Mouse (Mus musculus): ENCODE data around the gene Dnah1. TPM values are rescaled to one million over a fixed set of nuclear protein-coding genes. Genes with fewer than 3 reads are reported as not detected.

Dnah1 gene
- polyA plus RNA-seq, 2 experiments, result 5.6 to 12.1 TPM

DNA sequence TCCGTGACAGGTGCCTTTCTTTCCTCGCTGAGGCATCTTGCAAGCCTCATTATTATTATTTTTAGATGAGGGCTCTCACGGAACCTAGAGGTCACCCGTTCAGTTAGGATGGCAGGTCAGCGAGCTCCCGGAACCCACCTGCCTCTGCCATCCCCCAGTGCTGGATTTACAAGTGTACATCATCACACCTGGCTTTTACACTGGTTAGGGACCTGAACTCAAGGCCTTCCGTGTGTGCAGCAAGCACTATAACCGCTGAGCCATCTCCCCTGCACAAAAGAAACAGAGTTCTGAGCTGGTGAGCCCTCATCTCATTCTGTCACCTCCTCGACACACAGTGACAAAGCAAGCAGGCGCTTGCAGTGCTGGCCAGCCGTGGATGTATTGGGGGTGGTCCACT lies 2.5 kb downstream of the Dnah1 start:
- 83% methylated on average over 11 of the region's 11 CpGs for WGBS
- H3K27ac ChIP-seq (replicated peaks; ENCODE audit: low read depth, low read length), result no peak overlapping the region
- H3K4me1 ChIP-seq (ENCODE audit: control insufficient read depth, insufficient read depth, low read length), result no peaks in the 10 kb centered on the region
- TF ChIP-seq POLR2A (IDR thresholded peaks at IDR 0.05; ENCODE audit: borderline replicate concordance, extremely low read depth, insufficient read depth, insufficient read length), result no peak
- no peak overlapping the region for H3K4me3 ChIP-seq (replicated peaks; ENCODE audit: low read length)
- no peaks in the 10 kb centered on the region for H3K36me3 ChIP-seq (ENCODE audit: control insufficient read depth, insufficient read depth, low read length)
- ATAC-seq (ENCODE audit: low FRiP score, low read depth) (no peak), DNase-seq (ENCODE audit: low spot score) (no peak)
- no peak overlapping the region for H3K4me2 ChIP-seq (replicated peaks; ENCODE audit: low read depth, low read length, severe bottlenecking)
- H3K27me3 ChIP-seq (ENCODE audit: control insufficient read depth, insufficient read depth, low read length), result no peaks in the 10 kb centered on the region
- no peaks in the 10 kb centered on the region for H3K9me3 ChIP-seq (ENCODE audit: control insufficient read depth, low read length)
- no peak overlapping the region for H3K9ac ChIP-seq (ENCODE audit: low read depth, low read length, severe bottlenecking)

DNA sequence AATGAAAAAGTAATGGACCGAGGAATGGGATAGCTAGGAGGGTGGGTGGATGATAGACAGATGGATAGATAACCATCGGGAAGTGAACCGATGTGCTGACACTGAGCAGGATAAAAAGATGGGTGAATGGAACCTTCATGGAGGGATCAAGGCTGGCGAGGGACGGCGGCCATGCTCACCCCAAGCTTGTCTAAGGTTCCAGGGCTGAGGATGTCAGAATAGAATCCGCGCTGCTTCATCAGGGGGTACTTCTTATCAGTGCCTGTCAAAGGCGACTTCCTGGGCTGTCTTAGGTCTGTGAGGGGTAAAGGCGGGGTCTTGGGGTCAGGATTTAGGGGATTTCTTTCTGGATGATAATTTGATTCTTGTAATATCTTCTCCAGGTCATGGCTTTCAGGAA lies 4.2 kb downstream of the Dnah1 start:
- WGBS, result 86% methylated on average over 10 of the region's 10 CpGs
- no peak overlapping the region for H3K4me2 ChIP-seq (replicated peaks; ENCODE audit: low read depth, low read length, severe bottlenecking)
- no peak overlapping the region for H3K9ac ChIP-seq (ENCODE audit: low read depth, low read length, severe bottlenecking)
- DNase-seq (ENCODE audit: low spot score) (no peak), ATAC-seq (ENCODE audit: low FRiP score, low read depth) (no peak)
- H3K36me3 ChIP-seq (ENCODE audit: control insufficient read depth, insufficient read depth, low read length), result no peaks in the 10 kb centered on the region
- no peaks in the 10 kb centered on the region for H3K4me1 ChIP-seq (ENCODE audit: control insufficient read depth, insufficient read depth, low read length)
- no peak overlapping the region for H3K4me3 ChIP-seq (replicated peaks; ENCODE audit: low read length)
- no peaks in the 10 kb centered on the region for H3K27me3 ChIP-seq (ENCODE audit: control insufficient read depth, insufficient read depth, low read length)
- TF ChIP-seq POLR2A (IDR thresholded peaks at IDR 0.05; ENCODE audit: borderline replicate concordance, extremely low read depth, insufficient read depth, insufficient read length), result no peak
- no peaks in the 10 kb centered on the region for H3K9me3 ChIP-seq (ENCODE audit: control insufficient read depth, low read length)
- H3K27ac ChIP-seq (replicated peaks; ENCODE audit: low read depth, low read length), result no peak overlapping the region

DNA sequence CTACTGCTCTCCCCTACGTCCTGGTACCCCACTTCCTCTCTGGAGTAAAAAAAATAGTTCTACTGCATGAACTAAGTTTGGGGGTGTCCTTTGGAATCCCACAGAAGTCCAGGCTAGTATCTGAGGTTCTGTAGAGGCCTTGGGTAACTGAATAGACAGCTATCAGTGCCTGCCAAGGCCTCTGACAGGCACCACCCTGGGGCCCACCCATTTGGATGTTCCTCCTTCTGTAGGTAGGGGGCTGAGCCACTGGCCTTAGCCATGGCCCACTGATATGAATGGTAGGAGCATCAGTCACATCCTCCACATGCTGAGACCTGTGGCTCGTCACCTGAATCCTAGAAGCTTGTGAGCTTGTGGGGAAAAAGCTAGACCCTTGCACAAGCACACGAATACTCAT lies 5.9 kb downstream of the Dnah1 start:
- H3K4me2 ChIP-seq (replicated peaks; ENCODE audit: low read depth, low read length, severe bottlenecking), result no peak overlapping the region
- H3K4me3 ChIP-seq (replicated peaks; ENCODE audit: low read length), result no peak overlapping the region
- H3K9ac ChIP-seq (ENCODE audit: low read depth, low read length, severe bottlenecking), result no peak overlapping the region
- no peaks in the 10 kb centered on the region for H3K27me3 ChIP-seq (ENCODE audit: control insufficient read depth, insufficient read depth, low read length)
- no peak overlapping the region for H3K27ac ChIP-seq (replicated peaks; ENCODE audit: low read depth, low read length)
- no peak for TF ChIP-seq POLR2A (IDR thresholded peaks at IDR 0.05; ENCODE audit: borderline replicate concordance, extremely low read depth, insufficient read depth, insufficient read length)
- H3K9me3 ChIP-seq (ENCODE audit: control insufficient read depth, low read length), result no peaks in the 10 kb centered on the region
- no peaks in the 10 kb centered on the region for H3K4me1 ChIP-seq (ENCODE audit: control insufficient read depth, insufficient read depth, low read length)
- ATAC-seq (ENCODE audit: low FRiP score, low read depth), result no peak
- no peaks in the 10 kb centered on the region for H3K36me3 ChIP-seq (ENCODE audit: control insufficient read depth, insufficient read depth, low read length)
- DNase-seq (ENCODE audit: low spot score), result no peak
- WGBS, result 88% methylated on average over 3 of the region's 3 CpGs

DNA sequence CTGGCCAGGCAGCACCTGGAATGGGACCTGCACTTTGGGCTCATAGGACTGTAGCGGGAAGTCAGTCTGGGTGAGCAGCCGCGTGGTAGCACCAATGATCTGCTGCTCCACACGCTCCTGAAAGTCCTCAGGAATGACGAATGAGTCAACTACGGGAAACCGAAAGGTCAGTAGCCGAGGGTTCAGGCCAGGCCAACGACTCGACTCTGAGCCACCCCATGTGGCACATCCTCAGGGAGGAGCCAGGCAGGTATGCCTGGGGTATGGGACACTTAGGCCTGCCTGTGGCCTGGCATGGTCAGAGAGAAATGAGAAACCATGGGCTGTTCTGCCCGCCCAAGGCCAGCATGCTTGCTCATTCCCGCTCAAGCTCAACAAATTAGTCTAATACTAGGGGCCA lies 7.1 kb downstream of the Dnah1 start:
- H3K4me2 ChIP-seq (replicated peaks; ENCODE audit: low read depth, low read length, severe bottlenecking), result no peak overlapping the region
- no peak for TF ChIP-seq POLR2A (IDR thresholded peaks at IDR 0.05; ENCODE audit: borderline replicate concordance, extremely low read depth, insufficient read depth, insufficient read length)
- no peak overlapping the region for H3K4me3 ChIP-seq (replicated peaks; ENCODE audit: low read length)
- no peaks in the 10 kb centered on the region for H3K4me1 ChIP-seq (ENCODE audit: control insufficient read depth, insufficient read depth, low read length)
- H3K9me3 ChIP-seq (ENCODE audit: control insufficient read depth, low read length), result no peaks in the 10 kb centered on the region
- H3K27ac ChIP-seq (replicated peaks; ENCODE audit: low read depth, low read length), result no peak overlapping the region
- ATAC-seq (ENCODE audit: low FRiP score, low read depth), result no peak
- no peaks in the 10 kb centered on the region for H3K36me3 ChIP-seq (ENCODE audit: control insufficient read depth, insufficient read depth, low read length)
- no peaks in the 10 kb centered on the region for H3K27me3 ChIP-seq (ENCODE audit: control insufficient read depth, insufficient read depth, low read length)
- WGBS, result 70% methylated on average over 12 of the region's 12 CpGs
- H3K9ac ChIP-seq (ENCODE audit: low read depth, low read length, severe bottlenecking), result no peak overlapping the region
- DNase-seq (ENCODE audit: low spot score), result no peak

DNA sequence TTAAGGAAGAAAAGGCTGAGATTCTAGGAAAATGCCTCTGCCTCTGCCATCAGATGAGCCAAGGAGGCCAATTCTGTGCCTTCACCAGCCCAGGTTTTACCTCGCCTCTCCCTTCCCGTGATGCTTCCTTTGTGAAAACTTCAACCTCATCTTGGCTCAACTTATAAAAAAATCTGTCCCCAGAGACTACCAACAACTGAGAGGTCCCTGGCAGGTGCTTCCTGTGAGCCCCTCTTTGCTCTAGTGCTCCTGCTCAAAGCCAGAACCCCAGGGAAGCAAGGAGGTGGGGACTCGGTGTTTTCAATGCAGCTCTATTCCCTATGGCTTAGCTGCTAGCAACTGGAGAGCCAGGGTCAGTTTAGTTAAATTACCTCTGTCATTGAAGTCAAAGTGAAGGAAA lies 10.5 kb downstream of the Dnah1 start:
- no peak overlapping the region for H3K4me3 ChIP-seq (replicated peaks; ENCODE audit: low read length)
- no peak for TF ChIP-seq POLR2A (IDR thresholded peaks at IDR 0.05; ENCODE audit: borderline replicate concordance, extremely low read depth, insufficient read depth, insufficient read length)

DNA sequence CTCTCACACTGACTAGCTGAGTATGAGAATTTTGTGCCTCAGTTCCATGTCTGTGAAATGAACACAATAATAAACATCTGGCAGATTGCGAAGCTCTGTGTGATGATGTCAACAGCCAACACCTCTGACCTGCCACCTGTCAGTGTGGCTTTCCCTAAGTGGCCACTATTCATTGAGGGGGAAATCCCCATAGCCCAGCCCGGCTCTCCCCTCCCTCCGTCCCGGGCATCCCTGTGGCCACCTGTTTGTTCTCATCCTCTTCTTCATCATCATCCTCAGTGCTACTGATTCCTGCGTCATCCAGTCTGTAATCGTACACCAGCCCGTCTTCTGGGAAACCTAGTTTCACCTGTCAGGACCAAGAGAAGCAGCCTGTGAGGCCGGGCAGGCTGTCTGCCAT lies 38.0 kb downstream of the Dnah1 start:
- no peak for TF ChIP-seq POLR2A (IDR thresholded peaks at IDR 0.05; ENCODE audit: borderline replicate concordance, extremely low read depth, insufficient read depth, insufficient read length)
- Histone ChIP-seq H3K9ac (ENCODE audit: low read depth, low read length, severe bottlenecking) (no peak overlapping the region), H3K4me2 (replicated peaks; ENCODE audit: low read depth, low read length, severe bottlenecking) (no peak overlapping the region), H3K27me3 (ENCODE audit: control insufficient read depth, insufficient read depth, low read length) (no peaks in the 10 kb centered on the region), H3K36me3 (ENCODE audit: control insufficient read depth, insufficient read depth, low read length) (no peaks in the 10 kb centered on the region), H3K27ac (replicated peaks; ENCODE audit: low read depth, low read length) (no peak overlapping the region), H3K4me1 (ENCODE audit: control insufficient read depth, insufficient read depth, low read length) (no peaks in the 10 kb centered on the region), H3K4me3 (replicated peaks; ENCODE audit: low read length) (no peak overlapping the region), H3K9me3 (ENCODE audit: control insufficient read depth, low read length) (no peaks in the 10 kb centered on the region)
- no peak for DNase-seq (ENCODE audit: low spot score)
- no peak for ATAC-seq (ENCODE audit: low FRiP score, low read depth)
- WGBS, result 74% methylated on average over 8 of the region's 8 CpGs

More for the DNA sequence above, 10.5 kb downstream of the Dnah1 start:
- H3K9ac ChIP-seq (ENCODE audit: low read depth, low read length, severe bottlenecking), result no peak overlapping the region
- no peak overlapping the region; the same call in 1 of the 2 replicates for H3K27ac ChIP-seq (replicated peaks; ENCODE audit: low read depth, low read length)
- 57% methylated on average over 3 of the region's 3 CpGs for WGBS
- no peaks in the 10 kb centered on the region for H3K9me3 ChIP-seq (ENCODE audit: control insufficient read depth, low read length)
- no peaks in the 10 kb centered on the region for H3K4me1 ChIP-seq (ENCODE audit: control insufficient read depth, insufficient read depth, low read length)
- DNase-seq (ENCODE audit: low spot score), result no peak
- no peaks in the 10 kb centered on the region for H3K27me3 ChIP-seq (ENCODE audit: control insufficient read depth, insufficient read depth, low read length)
- no peak for ATAC-seq (ENCODE audit: low FRiP score, low read depth)
- H3K36me3 ChIP-seq (ENCODE audit: control insufficient read depth, insufficient read depth, low read length), result no peaks in the 10 kb centered on the region
- H3K4me2 ChIP-seq (replicated peaks; ENCODE audit: low read depth, low read length, severe bottlenecking), result no peak overlapping the region
